Mouse (Mus musculus): ENCODE results near the gene Ankrd54.

Ankrd54 gene

DNA sequence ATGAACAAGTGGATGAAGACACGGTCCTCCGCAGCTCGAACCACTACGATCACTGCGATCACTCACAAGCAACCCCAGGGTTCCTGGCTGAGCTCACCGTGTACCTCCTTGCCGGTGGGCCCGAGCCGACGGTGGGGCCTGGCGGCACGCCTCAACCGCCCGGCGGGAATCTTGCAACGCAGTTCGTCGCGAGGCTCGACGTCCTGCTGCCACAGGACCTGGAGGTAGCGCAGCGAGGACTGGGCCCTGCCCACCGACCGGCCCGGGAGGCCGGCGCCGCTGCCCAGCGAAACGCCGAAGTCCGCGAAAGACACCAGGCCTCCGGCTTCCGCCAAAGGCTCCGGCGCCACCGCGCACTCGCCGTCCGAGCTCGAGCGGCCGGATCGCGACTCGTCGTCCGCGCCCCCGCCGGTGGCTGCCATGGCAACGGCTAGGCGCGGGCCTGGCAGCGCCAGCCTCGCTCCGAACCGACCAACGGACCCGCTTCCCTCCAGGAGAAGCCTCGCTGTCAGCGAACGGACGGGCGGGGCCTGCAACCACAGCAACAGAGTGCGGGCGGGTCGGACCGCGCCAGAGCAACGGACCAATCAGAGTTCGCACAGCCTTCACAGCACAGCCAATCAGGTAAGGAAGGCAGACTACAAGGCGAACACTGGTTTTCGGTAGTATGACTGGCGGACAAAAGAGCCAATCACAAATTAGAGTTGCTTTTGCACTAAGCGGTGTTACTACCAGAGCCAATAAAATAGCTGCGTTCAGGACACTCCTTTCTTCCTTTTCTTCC is at the start of gene Ankrd54:
TSS of gene Ankrd54 (minus strand) at position 518 of the 784 bp plus-strand sequence.
- peak; percentile 100 for DNase-seq (ENCODE audit: low read depth)

GRCm38 (mm10) chr15:79111774-79112173 is 49.1 kb upstream of the Ankrd54 start:
- DNase-seq (ENCODE audit: low read depth) = peak; percentile 40

GRCm38 (mm10) chr15:79110528-79110927 is 47.8 kb upstream of the Ankrd54 start:
- DNase-seq (ENCODE audit: low read depth) = peak; percentile 36

DNA sequence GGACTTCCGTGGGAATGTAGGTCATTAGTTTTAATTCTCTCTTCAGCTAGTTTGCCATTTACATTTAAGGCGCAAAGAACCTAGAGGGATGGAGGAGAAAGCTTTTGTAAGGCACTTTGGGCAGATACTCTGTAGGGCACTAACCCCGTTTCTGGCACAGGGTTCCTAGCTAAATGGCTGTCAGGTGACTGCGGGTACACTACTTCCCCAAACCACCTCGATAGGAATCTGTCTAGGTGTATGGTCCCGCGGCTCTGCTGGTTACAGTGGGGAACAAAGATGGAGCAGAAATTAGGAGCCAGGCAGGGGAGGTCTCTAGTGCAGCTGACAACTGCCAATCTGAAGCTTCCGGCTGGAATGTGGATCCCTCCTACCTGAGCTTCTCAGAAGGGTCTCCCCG is 47.3 kb upstream of the Ankrd54 start:
- no peak for DNase-seq (ENCODE audit: low read depth)

- DNase-seq (ENCODE audit: low read depth) = peak; percentile 57
These were observed 46.7 kb upstream of the Ankrd54 start for GRCm38 (mm10) chr15:79109321-79109934.

GRCm38 (mm10) chr15:79108421-79109320 is 46.0 kb upstream of the Ankrd54 start, which contains the start of gene Micall1:
Gene Micall1 (plus strand): TSS chr15:79108898.
- DNase-seq (ENCODE audit: low read depth) = peak; percentile 51

GRCm38 (mm10) chr15:79107966-79108365 is 45.3 kb upstream of the Ankrd54 start:
- peak; percentile 51 for DNase-seq (ENCODE audit: low read depth)

DNA sequence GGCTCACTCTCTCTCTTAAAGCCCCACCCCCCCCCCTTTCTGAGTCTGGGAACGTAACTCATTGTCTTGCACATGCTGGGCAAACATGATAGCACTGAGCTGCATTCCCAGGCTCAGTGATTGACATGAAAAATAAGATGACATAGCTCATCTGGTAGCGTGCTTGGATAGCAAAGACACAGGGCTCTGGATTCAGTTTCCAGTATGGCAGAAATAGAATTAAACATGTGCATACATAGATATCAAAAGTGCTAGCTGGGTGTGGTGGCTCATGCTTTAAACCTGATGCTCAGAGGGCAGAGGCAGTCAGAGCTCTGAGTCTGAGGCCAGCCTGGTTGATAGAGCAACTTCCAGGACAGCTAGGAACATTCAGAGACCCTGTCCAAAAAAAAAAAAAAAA is 43.1 kb upstream of the Ankrd54 start:
- no peak for DNase-seq (ENCODE audit: low read depth)

- DNase-seq (ENCODE audit: low read depth) = no peak
These were observed 40.6 kb upstream of the Ankrd54 start for GRCm38 (mm10) chr15:79103264-79103663.

GRCm38 (mm10) chr15:79101531-79101930 is 38.8 kb upstream of the Ankrd54 start:
- DNase-seq (ENCODE audit: low read depth) = no peak

DNA sequence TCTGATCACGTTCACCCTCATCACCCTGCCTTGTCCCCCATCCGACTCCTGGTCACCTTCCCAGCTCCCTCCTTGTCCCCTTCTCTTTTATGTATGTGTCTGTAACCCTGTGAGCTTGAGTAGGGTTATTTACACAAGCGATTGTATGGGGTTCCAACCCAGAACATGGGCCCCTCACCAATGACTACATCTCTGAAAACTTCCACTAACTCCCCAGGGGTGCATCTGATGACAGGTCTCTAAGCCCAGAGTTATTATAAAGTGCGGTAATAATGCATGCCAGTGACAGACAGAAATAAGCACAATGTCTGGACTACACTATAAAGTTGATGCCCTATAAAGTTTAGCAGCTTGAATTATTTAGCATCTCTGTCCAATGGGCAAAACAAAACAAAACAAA is 37.7 kb upstream of the Ankrd54 start:
- no peak for DNase-seq (ENCODE audit: low read depth)

GRCm38 (mm10) chr15:79099456-79099855 is 36.8 kb upstream of the Ankrd54 start:
- no peak for DNase-seq (ENCODE audit: low read depth)

DNA sequence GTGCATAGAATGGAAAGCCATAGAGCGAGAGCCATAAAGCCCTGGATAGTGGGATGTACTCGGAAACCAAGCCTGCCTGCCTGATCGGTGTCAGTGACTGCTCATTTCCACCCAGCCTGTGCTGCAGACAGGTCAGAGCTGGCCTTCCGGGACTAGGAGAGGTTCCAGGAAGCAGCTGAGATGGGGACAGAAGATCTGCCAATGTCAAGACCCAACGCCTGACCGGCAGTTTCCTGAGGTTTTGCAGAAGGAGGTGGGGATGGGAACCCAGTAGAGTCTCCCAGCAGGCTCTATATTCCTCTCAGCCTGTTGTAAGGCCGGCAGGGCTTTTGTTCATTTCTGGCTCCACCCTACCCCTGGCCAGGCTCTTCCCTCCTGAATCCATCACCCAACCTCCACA is 36.2 kb upstream of the Ankrd54 start:
- DNase-seq (ENCODE audit: low read depth) = peak; percentile 80

- no peak for DNase-seq (ENCODE audit: low read depth)
These were observed 35.5 kb upstream of the Ankrd54 start for GRCm38 (mm10) chr15:79098220-79098619.

- no peak for DNase-seq (ENCODE audit: low read depth)
These were observed 34.9 kb upstream of the Ankrd54 start for GRCm38 (mm10) chr15:79097611-79098025.

DNA sequence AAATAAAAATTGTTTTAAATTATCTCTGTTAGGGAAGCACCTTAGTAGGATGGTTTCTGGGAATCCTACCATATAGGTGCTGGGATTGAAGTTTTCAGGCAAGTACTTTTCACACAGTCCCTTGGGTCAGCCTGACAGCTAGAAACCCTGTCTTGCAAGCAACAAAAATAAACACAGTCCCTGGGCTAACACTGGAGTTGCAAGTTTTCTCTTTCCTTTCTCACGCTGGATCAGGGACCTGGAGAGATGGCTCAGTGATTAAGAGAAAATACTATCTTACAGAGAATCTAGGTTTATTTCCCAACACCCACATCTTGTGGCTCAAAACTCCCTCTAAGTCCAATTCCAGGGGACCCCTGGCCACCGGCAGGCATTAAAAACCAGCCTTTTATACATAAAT is 34.4 kb upstream of the Ankrd54 start:
- no peak for DNase-seq (ENCODE audit: low read depth)

GRCm38 (mm10) chr15:79096556-79096955 is 33.9 kb upstream of the Ankrd54 start:
- no peak for DNase-seq (ENCODE audit: low read depth)

GRCm38 (mm10) chr15:79095483-79095882 is 32.8 kb upstream of the Ankrd54 start:
- DNase-seq (ENCODE audit: low read depth) = no peak

- no peak for DNase-seq (ENCODE audit: low read depth)
These were observed 30.6 kb upstream of the Ankrd54 start for GRCm38 (mm10) chr15:79093083-79093839.

DNA sequence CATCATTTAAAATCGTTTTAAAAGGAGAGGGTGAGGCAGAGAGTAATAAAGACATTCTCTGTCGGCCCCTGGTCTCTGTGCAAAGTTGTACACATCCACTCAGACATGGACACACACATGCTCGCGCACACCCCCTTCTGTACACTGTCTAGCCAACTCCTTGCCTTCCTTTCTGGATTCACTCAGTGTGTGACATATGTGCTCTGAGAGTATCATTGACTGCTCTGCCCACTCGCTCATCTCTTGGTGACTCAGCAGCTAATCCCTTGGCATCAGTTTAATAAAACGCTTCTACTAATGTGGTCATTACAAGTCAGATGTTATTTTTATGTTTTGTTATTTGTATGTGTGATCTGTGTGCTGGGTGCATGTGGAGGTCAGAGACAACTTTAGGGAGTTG is 29.6 kb upstream of the Ankrd54 start:
- DNase-seq (ENCODE audit: low read depth) = no peak

- DNase-seq (ENCODE audit: low read depth) = no peak
These were observed 16.9 kb upstream of the Ankrd54 start for GRCm38 (mm10) chr15:79079567-79079966.

All from 416B (cell line).